Mouse (Mus musculus) ES-Bruce4 (cell line): ENCODE measurements at regions not wholly inside any gene's neighbourhood (a gene's known extent, or its start where the extent isn't known, plus 50 kb on each side); places are given as distances from the start of the nearest gene placed in this dataset.

Experiments used
- H3K27ac ChIP-seq: 2 replicates; pipeline ENCODE4 v1.5.1; 2012; ENCODE audit warnings: low read length, inconsistent platforms; ENCODE audit not compliant: insufficient read depth
- H3K27me3 ChIP-seq: 2 replicates; pipeline ENCODE4 v1.6.1; 2012; ENCODE audit warnings: mild to moderate bottlenecking, low read length, inconsistent platforms; ENCODE audit not compliant: control insufficient read depth, poor library complexity, insufficient read depth, severe bottlenecking
- H3K36me3 ChIP-seq: 2 replicates; pipeline ENCODE4 v1.6.1; 2012; ENCODE audit warnings: inconsistent platforms, mild to moderate bottlenecking, low read length, moderate library complexity; ENCODE audit not compliant: control insufficient read depth, poor library complexity, insufficient read depth, severe bottlenecking
- H3K4me1 ChIP-seq: one replicate; pipeline ENCODE4 v1.8.1; 2011; ENCODE audit warnings: low read length; ENCODE audit not compliant: control insufficient read depth, insufficient read depth
- H3K4me3 ChIP-seq: 2 replicates; pipeline ENCODE4 v1.5.1; 2011; ENCODE audit warnings: low read depth, mild to moderate bottlenecking, low read length
- H3K9ac ChIP-seq: 2 replicates; pipeline ENCODE4 v1.6.1; 2012; ENCODE audit warnings: low read depth, mild to moderate bottlenecking, inconsistent platforms; ENCODE audit not compliant: poor library complexity, severe bottlenecking
- H3K9me3 ChIP-seq: replicated peaks from 2 replicates; pipeline ENCODE4 v1.6.1; 2012; ENCODE audit warnings: mild to moderate bottlenecking, low read length, inconsistent platforms; ENCODE audit not compliant: control insufficient read depth, poor library complexity, insufficient read depth, severe bottlenecking
- CTCF ChIP-seq: IDR thresholded peaks from one replicate; pipeline ENCODE4 v1.8.1; 2011; ENCODE audit warnings: low read depth, low read length
- EP300 ChIP-seq: IDR thresholded peaks from 2 replicates; pipeline ENCODE4 v1.6.1; 2011; ENCODE audit warnings: low read depth, low read length; ENCODE audit not compliant: insufficient read depth
- POLR2A ChIP-seq: IDR thresholded peaks from one replicate; pipeline ENCODE4 v1.8.1; 2011; ENCODE audit warnings: low read length; ENCODE audit not compliant: insufficient read depth

- H3K27ac ChIP-seq, result no peak overlapping the region
- H3K4me3 ChIP-seq, result no peak overlapping the region
- TF ChIP-seq CTCF (no peak), POLR2A (no peak), EP300 (no peak)
- no peaks in the 10 kb centered on the region for H3K4me1 ChIP-seq
- no peaks in the 10 kb centered on the region for H3K36me3 ChIP-seq
- H3K9ac ChIP-seq, result no peak overlapping the region
- no peaks in the 10 kb centered on the region for H3K9me3 ChIP-seq
- no peaks in the 10 kb centered on the region for H3K27me3 ChIP-seq
These were observed 692.4 kb downstream of the Stpg2 start for GRCm38 (mm10) chr3:139897894-139898293.

GRCm38 (mm10) chr3:139899213-139899612, 693.7 kb downstream of the Stpg2 start:
- H3K4me3 ChIP-seq, result no peak overlapping the region
- no peak overlapping the region for H3K27ac ChIP-seq
- H3K9me3 ChIP-seq, result 0 out of 2 replicates have a peak, but pooled peaks cover 10% of the 10 kb centered on the region
- no peaks in the 10 kb centered on the region for H3K27me3 ChIP-seq
- H3K9ac ChIP-seq, result no peak overlapping the region
- no peaks in the 10 kb centered on the region for H3K36me3 ChIP-seq
- no peak for TF ChIP-seq EP300
- TF ChIP-seq CTCF, result no peak
- no peaks in the 10 kb centered on the region for H3K4me1 ChIP-seq

DNA sequence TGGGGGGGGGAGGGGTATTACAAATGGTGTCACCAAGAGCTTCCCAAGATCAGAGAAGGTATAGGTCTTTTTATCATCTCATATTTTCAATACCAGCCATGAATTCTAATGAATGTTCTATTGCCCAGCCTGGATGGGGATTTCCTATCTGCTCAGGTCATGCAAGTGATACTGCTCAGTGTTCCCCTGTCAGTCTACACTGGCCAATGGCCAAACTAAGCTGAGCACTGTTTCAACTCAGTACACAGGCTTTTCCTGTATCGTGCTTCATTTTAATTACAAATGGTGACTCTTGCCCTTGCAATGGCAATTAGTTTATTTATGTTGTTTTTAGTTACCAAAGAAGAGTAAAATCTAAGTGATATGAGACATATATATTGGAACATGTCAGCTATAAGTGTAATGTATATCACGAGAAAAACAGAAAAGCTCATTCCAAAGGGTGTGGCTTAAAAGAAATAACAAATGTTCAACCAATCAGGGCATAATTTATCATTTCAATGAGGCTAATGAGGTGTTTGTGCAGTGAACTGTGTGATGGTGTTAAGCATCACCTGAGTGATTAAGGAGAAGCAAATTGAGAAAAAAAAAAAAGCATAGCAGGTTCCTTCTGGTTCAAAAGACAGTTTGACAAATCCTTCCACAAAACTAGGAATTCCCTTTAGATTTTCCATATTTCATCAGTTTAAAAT, 708.3 kb downstream of the Stpg2 start:
- no peak for TF ChIP-seq EP300
- no peaks in the 10 kb centered on the region for H3K9me3 ChIP-seq
- H3K27ac ChIP-seq, result no peak overlapping the region
- H3K27me3 ChIP-seq, result no peaks in the 10 kb centered on the region
- H3K36me3 ChIP-seq, result no peaks in the 10 kb centered on the region
- H3K4me3 ChIP-seq, result no peak overlapping the region
- no peaks in the 10 kb centered on the region for H3K4me1 ChIP-seq
- no peak overlapping the region for H3K9ac ChIP-seq

DNA sequence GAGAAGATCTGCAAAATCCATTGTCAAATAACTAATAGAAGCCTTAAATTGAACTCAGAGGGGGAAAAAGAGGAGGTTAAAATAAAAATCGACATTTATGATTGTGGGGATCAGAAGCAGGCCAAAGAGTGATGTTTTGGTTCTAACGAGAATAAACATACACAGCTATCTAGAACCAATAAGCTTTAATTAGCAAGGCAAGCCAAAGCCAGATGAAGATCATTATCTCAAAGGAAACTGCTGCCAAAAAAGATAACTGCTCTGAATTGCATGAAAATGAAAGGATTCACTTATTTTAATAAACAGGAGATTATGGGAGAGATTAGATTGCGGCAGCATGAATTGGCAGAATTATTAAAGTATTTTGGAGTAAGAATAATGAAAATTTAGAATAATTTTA, 716.8 kb downstream of the Stpg2 start:
- Histone ChIP-seq H3K4me1 (no peaks in the 10 kb centered on the region), H3K27ac (no peak overlapping the region), H3K4me3 (no peak overlapping the region), H3K27me3 (no peaks in the 10 kb centered on the region), H3K9me3 (peaks cover 7% of the 10 kb centered on the region), H3K36me3 (no peaks in the 10 kb centered on the region), H3K9ac (no peak overlapping the region)
- no peak for TF ChIP-seq CTCF
- no peak for TF ChIP-seq EP300
- TF ChIP-seq POLR2A, result no peak

GRCm38 (mm10) chr3:139933039-139933438, 727.5 kb downstream of the Stpg2 start:
- Histone ChIP-seq H3K9me3 (peaks cover 10% of the 10 kb centered on the region; the same call in 1 of the 2 replicates), H3K36me3 (no peaks in the 10 kb centered on the region), H3K9ac (no peak overlapping the region), H3K4me3 (no peak overlapping the region), H3K27ac (no peak overlapping the region), H3K4me1 (no peaks in the 10 kb centered on the region), H3K27me3 (no peaks in the 10 kb centered on the region)
- TF ChIP-seq EP300 (no peak), CTCF (no peak), POLR2A (no peak)

GRCm38 (mm10) chr3:139946209-139946608, 740.7 kb downstream of the Stpg2 start:
- Histone ChIP-seq H3K4me3 (no peak overlapping the region), H3K27ac (no peak overlapping the region), H3K4me1 (no peaks in the 10 kb centered on the region), H3K27me3 (no peaks in the 10 kb centered on the region), H3K9ac (no peak overlapping the region), H3K36me3 (no peaks in the 10 kb centered on the region), H3K9me3 (no peaks in the 10 kb centered on the region)
- TF ChIP-seq EP300 (no peak), CTCF (no peak), POLR2A (no peak)

DNA sequence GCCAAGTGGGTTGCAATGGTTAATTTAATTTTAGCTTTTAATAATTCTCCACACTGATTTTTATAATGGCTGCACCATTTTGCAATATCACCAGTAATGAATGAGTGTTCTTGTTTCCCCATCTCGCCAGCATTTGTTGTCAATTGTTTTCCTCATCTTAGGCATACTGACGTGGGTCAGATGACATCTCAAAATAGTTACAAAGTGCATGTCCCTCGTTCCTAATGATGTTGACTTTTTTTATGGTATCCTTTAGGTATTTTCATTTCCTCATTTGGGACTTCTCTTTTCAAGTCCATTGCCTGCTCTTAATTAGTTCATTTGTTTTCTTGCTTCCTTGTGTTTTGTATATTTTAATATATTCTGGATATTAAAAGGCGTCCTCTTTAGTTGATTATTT, 741.8 kb downstream of the Stpg2 start:
- Histone ChIP-seq H3K9ac (no peak overlapping the region), H3K27me3 (no peaks in the 10 kb centered on the region), H3K27ac (no peak overlapping the region), H3K36me3 (no peaks in the 10 kb centered on the region), H3K4me1 (no peaks in the 10 kb centered on the region), H3K4me3 (no peak overlapping the region), H3K9me3 (no peaks in the 10 kb centered on the region)
- TF ChIP-seq CTCF (no peak), EP300 (no peak), POLR2A (no peak)
